Mouse (Mus musculus) limb, embryonic 11.5 days (tissue): ENCODE data around the gene Sumo1. TPM values are rescaled to one million over a fixed set of nuclear protein-coding genes. Genes with fewer than 3 reads are reported as not detected.

Source experiments
- ATAC-seq: fragments of 200-750 bp; cut with Nextera tagmentation; 2 replicates; pipeline ENCODE4 v1.8.0; 2017; ENCODE audit warnings: low read depth; ENCODE audit not compliant: insufficient number of reproducible peaks, low FRiP score, low TSS enrichment
- DNase-seq: peaks from one replicate; pipeline ENCODE4 v3.0.0-alpha.2; 2015; ENCODE audit warnings: low spot score
- H3K27ac ChIP-seq: fragments of 300-500 bp; sonication (generic); replicated peaks from 2 replicates; pipeline ENCODE4 v1.5.1; 2014; ENCODE audit warnings: low read depth, mild to moderate bottlenecking, low read length
- H3K27me3 ChIP-seq: fragments of 300-500 bp; sonication (generic); 2 replicates; pipeline ENCODE4 v1.6.1; 2014; ENCODE audit warnings: mild to moderate bottlenecking, low read length, mixed read lengths; ENCODE audit not compliant: control insufficient read depth, insufficient read depth
- H3K36me3 ChIP-seq: fragments of 300-500 bp; sonication (generic); 2 replicates; pipeline ENCODE4 v1.6.1; 2014; ENCODE audit warnings: mild to moderate bottlenecking, low read length, moderate library complexity, mixed read lengths; ENCODE audit not compliant: control insufficient read depth, insufficient read depth
- H3K4me1 ChIP-seq: fragments of 300-500 bp; sonication (generic); 2 replicates; pipeline ENCODE4 v1.6.1; 2014; ENCODE audit warnings: low read length, mixed read lengths; ENCODE audit not compliant: control insufficient read depth, insufficient read depth
- H3K4me2 ChIP-seq: fragments of 300-500 bp; sonication (generic); 2 replicates; pipeline ENCODE4 v1.6.1; 2014; ENCODE audit warnings: low read depth, mild to moderate bottlenecking, moderate library complexity; ENCODE audit not compliant: severe bottlenecking
- H3K4me3 ChIP-seq: fragments of 300-500 bp; sonication (generic); 2 replicates; pipeline ENCODE4 v1.5.1; 2014; ENCODE audit warnings: low read depth, low read length
- H3K9ac ChIP-seq: fragments of 300-500 bp; sonication (generic); 2 replicates; pipeline ENCODE4 v1.6.1; 2014; ENCODE audit warnings: mild to moderate bottlenecking, low read length
- H3K9me3 ChIP-seq: fragments of 300-500 bp; sonication (generic); 2 replicates; pipeline ENCODE4 v1.6.1; 2016; ENCODE audit warnings: low read length; ENCODE audit not compliant: control insufficient read depth
- WGBS: fragments of 180-500 bp; shearing (Covaris S2); extraction: QIAGEN DNeasy Blood & Tissue Kit; methylation state at CpG from one replicate; pipeline ENCODE4 v1.1.7; 2014; 5-methylcytosine and 5-hydroxymethylcytosine counted together
- polyA plus RNA-seq: library from polyadenylated mRNA; unstranded; fragments of >200 nt; fragmentation: Nextera tagmentation; extraction: Ambion mirVana; gene quantifications from 2 replicates; pipeline ENCODE4 v1.2.1, GENCODE M21; 2014

Gene Sumo1
- polyA plus RNA-seq, 1 experiment from 2014 or later = 627 TPM

DNA sequence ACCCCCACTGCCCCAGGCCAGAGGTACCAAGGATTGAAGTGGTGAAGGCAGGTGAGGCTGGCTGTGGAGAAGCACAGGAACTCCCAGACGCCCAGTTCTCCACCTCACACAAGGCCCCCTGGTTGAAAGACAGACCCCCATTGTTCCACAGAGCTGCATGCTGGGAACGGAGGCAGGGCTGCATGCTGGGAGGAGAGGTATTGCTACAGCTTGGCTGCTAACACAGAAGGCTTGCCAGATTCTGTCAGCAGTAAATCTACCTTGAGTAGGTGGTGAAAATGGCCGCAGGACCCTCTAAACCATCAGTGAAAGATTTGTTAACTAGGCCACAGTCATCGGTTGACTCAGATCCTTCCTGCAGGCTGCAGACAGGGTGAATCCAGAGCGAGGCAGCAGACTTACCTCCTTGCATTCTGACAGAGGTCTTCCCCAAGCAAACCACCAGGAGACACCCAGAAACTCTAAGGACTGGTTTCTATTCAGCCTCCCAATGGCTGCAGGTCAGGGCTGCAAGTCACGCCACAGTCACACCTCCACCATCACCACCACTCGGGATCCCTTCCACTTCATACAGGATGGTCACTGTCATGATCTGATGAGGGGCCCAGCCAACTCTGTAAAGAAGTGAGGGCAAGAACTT lies 121.5 kb downstream of the Sumo1 start:
- WGBS = 52% methylated on average over 7 of the region's 7 CpGs

DNA sequence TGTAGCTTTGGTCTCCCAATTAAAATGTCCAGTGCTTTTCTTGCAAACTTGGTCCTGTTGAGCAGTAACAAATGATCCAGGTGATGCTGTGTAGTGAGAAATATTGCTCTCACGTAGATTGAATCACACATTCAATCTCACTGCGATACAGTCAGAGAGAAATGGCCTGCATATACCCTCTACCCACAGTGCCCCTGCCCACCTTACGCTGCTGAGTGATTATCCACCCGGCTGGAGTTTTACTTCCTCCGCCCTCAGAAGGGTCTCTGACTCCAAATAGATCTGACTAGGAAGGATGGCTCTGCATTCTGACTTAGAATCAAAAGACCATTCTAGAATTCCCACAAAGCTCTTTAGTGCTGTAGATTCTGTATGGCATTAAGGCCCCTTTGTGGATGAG lies 122.1 kb downstream of the Sumo1 start:
- 83% methylated on average over 5 of the region's 5 CpGs for WGBS
- Histone ChIP-seq H3K4me1 (peaks cover 10% of the 10 kb centered on the region; the same call in 1 of the 2 replicates), H3K9ac (no peak overlapping the region), H3K4me3 (no peak overlapping the region), H3K9me3 (no peaks in the 10 kb centered on the region), H3K27ac (peak overlapping the region; percentile 48), H3K4me2 (no peak overlapping the region), H3K27me3 (no peaks in the 10 kb centered on the region), H3K36me3 (no peaks in the 10 kb centered on the region)
- ATAC-seq (no peak), DNase-seq (no peak)

More for the DNA sequence above, 121.5 kb downstream of the Sumo1 start:
- ATAC-seq (peak; percentile 84), DNase-seq (peak; percentile 66)
- peak overlapping the region; percentile 48 for H3K27ac ChIP-seq
- no peaks in the 10 kb centered on the region for H3K9me3 ChIP-seq
- no peaks in the 10 kb centered on the region for H3K36me3 ChIP-seq
- H3K4me3 ChIP-seq = no peak overlapping the region
- H3K9ac ChIP-seq = no peak overlapping the region
- no peaks in the 10 kb centered on the region for H3K27me3 ChIP-seq
- H3K4me2 ChIP-seq = no peak overlapping the region
- peaks cover 13% of the 10 kb centered on the region; the same call in 1 of the 2 replicates for H3K4me1 ChIP-seq

DNA sequence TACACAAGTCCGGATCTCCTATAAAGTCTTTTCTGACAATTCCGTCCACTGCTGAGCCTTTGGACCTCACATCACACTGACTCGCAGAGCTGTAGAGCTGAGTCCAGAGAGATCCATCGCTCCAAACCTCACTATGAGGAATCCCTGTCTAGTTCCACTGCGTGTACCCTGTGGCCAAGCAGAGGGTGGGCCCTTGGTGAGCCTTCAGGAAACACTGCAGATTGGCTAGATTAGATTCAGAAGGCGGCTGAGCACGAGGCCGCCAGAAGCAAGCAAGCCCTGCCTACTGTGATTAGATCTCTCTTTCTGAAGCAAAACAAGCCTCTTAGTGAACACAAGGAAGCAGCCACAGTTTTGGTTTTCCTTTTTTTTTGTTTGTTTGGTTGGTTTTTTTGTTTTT lies 126.7 kb downstream of the Sumo1 start:
- Histone ChIP-seq H3K4me1 (peaks cover 2% of the 10 kb centered on the region; the same call in 1 of the 2 replicates), H3K27me3 (no peaks in the 10 kb centered on the region), H3K27ac (no peak overlapping the region), H3K36me3 (no peaks in the 10 kb centered on the region), H3K9ac (no peak overlapping the region), H3K4me3 (no peak overlapping the region), H3K4me2 (no peak overlapping the region), H3K9me3 (no peaks in the 10 kb centered on the region)
- ATAC-seq (no peak), DNase-seq (no peak)
- WGBS = 75% methylated on average over 8 of the region's 8 CpGs

DNA sequence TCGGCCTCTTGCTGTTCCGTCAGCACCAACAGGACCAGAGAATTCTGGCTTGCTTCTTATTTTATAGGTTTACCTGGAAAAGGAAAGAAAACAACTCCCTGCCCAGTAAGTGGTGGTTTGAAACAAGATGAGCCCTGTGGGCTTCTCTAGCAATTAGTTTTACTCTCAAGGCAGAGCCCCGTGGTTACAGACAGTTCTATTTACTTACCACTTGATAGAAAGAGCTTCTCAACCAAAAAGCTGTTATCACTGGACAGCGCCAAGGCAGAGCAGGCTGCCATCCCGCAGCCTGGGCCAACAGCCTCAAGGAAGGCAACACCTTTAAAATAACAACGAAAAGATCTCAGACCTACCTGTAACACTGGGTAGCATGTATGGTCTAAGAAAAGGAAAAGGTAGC lies 128.4 kb downstream of the Sumo1 start:
- H3K9ac ChIP-seq = no peak overlapping the region
- no peak for DNase-seq
- H3K4me1 ChIP-seq = no peaks in the 10 kb centered on the region
- H3K36me3 ChIP-seq = no peaks in the 10 kb centered on the region
- no peak overlapping the region for H3K27ac ChIP-seq
- no peak overlapping the region for H3K4me3 ChIP-seq
- no peaks in the 10 kb centered on the region for H3K9me3 ChIP-seq
- WGBS = 72% methylated on average over 6 of the region's 6 CpGs
- H3K4me2 ChIP-seq = no peak overlapping the region
- ATAC-seq = no peak
- H3K27me3 ChIP-seq = no peaks in the 10 kb centered on the region

DNA sequence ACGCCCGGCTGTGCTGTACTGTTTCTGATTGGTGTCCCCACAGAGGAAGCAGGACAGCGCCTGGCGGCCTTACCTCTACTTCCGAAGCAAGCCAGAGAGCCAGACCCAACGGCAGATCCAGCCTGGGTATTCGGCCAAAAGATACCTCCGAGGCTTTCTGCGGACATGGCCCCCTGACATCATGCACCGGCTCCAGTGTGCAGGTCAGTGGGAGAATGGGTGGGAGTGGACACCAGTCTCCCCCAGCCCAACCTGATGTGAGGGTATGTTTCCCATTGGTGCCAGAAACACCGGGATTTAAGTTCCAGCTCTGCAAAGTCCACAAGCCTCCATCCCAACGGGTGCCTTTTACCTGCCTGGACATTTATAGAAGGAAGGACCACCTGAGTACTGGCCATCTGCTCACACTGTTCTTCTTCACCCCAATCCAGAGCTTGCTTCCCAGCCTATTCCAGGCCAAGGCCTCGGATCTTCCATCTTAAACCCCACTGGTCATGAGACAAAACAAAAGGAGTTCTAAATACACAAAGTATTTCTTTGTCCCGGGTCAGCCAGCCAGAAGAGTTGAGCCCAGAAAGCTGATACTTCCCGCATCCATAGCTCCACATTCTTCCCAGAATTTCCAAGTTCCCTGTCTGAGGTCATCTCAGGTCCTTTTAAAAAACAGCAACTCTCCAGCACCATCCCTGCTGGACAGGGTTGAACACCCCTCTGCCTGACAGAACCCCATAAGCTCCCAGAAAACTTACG lies 129.2 kb downstream of the Sumo1 start:
- Histone ChIP-seq H3K27me3 (no peaks in the 10 kb centered on the region), H3K9me3 (no peaks in the 10 kb centered on the region), H3K4me2 (no peak overlapping the region), H3K27ac (no peak overlapping the region; the same call in 1 of the 2 replicates), H3K4me3 (no peak overlapping the region), H3K36me3 (no peaks in the 10 kb centered on the region), H3K4me1 (no peaks in the 10 kb centered on the region), H3K9ac (no peak overlapping the region)
- 92% methylated on average over 16 of the region's 16 CpGs for WGBS
- DNase-seq (no peak), ATAC-seq (no peak)

DNA sequence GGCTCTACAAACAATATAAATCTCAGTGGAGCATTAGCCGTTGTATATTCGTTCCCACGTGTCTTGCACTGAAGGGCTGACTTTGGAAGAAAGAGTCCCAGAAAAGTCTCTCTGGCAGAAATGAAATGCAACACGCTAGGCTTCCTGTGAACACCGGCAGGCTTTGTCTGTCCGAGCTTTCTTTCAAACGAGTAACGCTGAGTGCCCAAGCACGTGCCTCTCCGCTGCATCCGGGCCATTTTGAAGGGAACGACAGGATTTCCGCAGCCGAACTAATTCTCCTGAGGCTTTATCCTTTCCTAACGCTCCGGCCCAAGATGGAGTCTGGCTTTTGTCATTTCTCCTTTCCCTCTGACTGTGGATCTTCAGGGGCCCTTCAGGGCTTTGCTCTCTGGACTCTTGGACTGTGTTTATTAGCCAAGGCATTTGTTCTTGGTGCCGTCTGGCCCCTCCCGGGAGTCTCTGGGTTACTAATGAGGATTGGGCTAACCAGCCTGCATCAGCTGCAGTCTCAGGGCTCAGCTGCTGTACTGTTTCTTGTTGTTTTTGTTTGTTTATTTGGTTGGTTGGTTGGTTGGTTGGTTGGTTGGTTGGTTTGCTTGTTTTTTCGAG lies 130.0 kb downstream of the Sumo1 start:
- DNase-seq (no peak), ATAC-seq (no peak)
- 73% methylated on average over 19 of the region's 19 CpGs for WGBS
- H3K9me3 ChIP-seq = no peaks in the 10 kb centered on the region
- 0 out of 2 replicates have a peak overlapping the region, but pooled peaks have one; percentile 14 for H3K27ac ChIP-seq
- no peaks in the 10 kb centered on the region for H3K27me3 ChIP-seq
- no peak overlapping the region for H3K9ac ChIP-seq
- H3K36me3 ChIP-seq = no peaks in the 10 kb centered on the region
- H3K4me1 ChIP-seq = no peaks in the 10 kb centered on the region
- no peak overlapping the region for H3K4me3 ChIP-seq
- H3K4me2 ChIP-seq = no peak overlapping the region

DNA sequence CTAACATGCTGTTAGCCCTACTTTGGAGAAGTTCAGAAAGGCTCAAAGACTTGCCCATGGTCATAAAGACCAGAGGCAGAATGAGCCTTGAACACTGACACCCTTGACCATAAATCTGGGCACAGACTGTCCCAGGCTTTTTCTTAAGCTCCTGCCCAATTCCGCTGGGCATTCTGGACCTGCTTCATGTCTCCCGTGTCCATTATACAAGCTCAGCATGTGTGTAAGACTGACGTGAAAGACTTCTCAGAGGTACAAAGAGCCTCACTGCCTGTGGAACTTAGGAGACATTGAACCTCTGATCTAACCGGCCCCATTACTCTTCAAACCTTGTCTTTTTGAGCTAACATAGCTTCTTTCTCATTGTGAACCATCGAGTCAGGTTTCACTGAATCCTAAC lies 132.3 kb downstream of the Sumo1 start:
- Histone ChIP-seq H3K27me3 (no peaks in the 10 kb centered on the region), H3K4me3 (no peak overlapping the region), H3K4me2 (no peak overlapping the region), H3K9ac (no peak overlapping the region), H3K36me3 (no peaks in the 10 kb centered on the region), H3K4me1 (no peaks in the 10 kb centered on the region), H3K27ac (no peak overlapping the region), H3K9me3 (no peaks in the 10 kb centered on the region)
- 84% methylated on average over 5 of the region's 5 CpGs for WGBS
- no peak for DNase-seq
- ATAC-seq = no peak
